Mouse (Mus musculus): ENCODE measurements around the gene Slc31a1.

GRCm38 (mm10) chr4:62435081-62435480 is 74.6 kb downstream of the Slc31a1 start, which contains the start of gene Rnf183:
- TF ChIP-seq CTCF (IDR thresholded peaks at IDR 0.05; ENCODE audit: low read depth, low read length) (no peak), POLR2A (IDR thresholded peaks at IDR 0.05; ENCODE audit: extremely low read depth, insufficient read depth, low read length) (no peak)
